Mouse (Mus musculus): ENCODE results near the gene Pax6. TPM values are rescaled to one million over a fixed set of nuclear protein-coding genes. Genes with fewer than 3 reads are reported as not detected.

Gene Pax6
- polyA plus RNA-seq, 1 experiment from 2014 or later = 0.63 TPM

- ATAC-seq (ENCODE audit: low FRiP score, low TSS enrichment) (no peak), DNase-seq (ENCODE audit: low spot score) (no peak)
- WGBS = 73% methylated on average over 5 of the region's 5 CpGs
- H3K4me2 ChIP-seq (replicated peaks; ENCODE audit: low read depth) = no peak overlapping the region
- H3K9me3 ChIP-seq (ENCODE audit: control insufficient read depth, low read length) = no peaks in the 10 kb centered on the region
- no peaks in the 10 kb centered on the region for H3K4me1 ChIP-seq (replicated peaks; ENCODE audit: control insufficient read depth, insufficient read depth)
- no peak overlapping the region for H3K9ac ChIP-seq (ENCODE audit: low read length)
- H3K27me3 ChIP-seq (ENCODE audit: control insufficient read depth, insufficient read depth, low read length) = peaks cover under 1% of the 10 kb centered on the region; the same call in 1 of the 2 replicates
- TF ChIP-seq EP300 (optimal IDR thresholded peaks at IDR 0.05) = no peak
- no peak for TF ChIP-seq CTCF (IDR thresholded peaks at IDR 0.05; ENCODE audit: low read depth)
- H3K27ac ChIP-seq (replicated peaks) = no peak overlapping the region
- no peaks in the 10 kb centered on the region for H3K36me3 ChIP-seq (ENCODE audit: control insufficient read depth, insufficient read depth, low read length)
- no peak overlapping the region for H3K4me3 ChIP-seq (ENCODE audit: low read depth, low read length)
These were observed 29.0 kb downstream of the Pax6 start for GRCm38 (mm10) chr2:105697741-105698140.

GRCm38 (mm10) chr2:105698631-105699030 is 29.9 kb downstream of the Pax6 start:
- ATAC-seq (ENCODE audit: low FRiP score, low TSS enrichment) (no peak), DNase-seq (ENCODE audit: low spot score) (no peak)
- TF ChIP-seq EP300 (optimal IDR thresholded peaks at IDR 0.05) = no peak
- no peak for TF ChIP-seq CTCF (IDR thresholded peaks at IDR 0.05; ENCODE audit: low read depth)
- H3K36me3 ChIP-seq (ENCODE audit: control insufficient read depth, insufficient read depth, low read length) = no peaks in the 10 kb centered on the region
- H3K4me2 ChIP-seq (replicated peaks; ENCODE audit: low read depth) = no peak overlapping the region
- 77% methylated on average over 2 of the region's 2 CpGs for WGBS
- no peak overlapping the region for H3K9ac ChIP-seq (ENCODE audit: low read length)
- no peak overlapping the region for H3K4me3 ChIP-seq (ENCODE audit: low read depth, low read length)
- no peaks in the 10 kb centered on the region for H3K4me1 ChIP-seq (replicated peaks; ENCODE audit: control insufficient read depth, insufficient read depth)
- H3K27me3 ChIP-seq (ENCODE audit: control insufficient read depth, insufficient read depth, low read length) = no peaks in the 10 kb centered on the region
- H3K27ac ChIP-seq (replicated peaks) = no peak overlapping the region
- no peaks in the 10 kb centered on the region for H3K9me3 ChIP-seq (ENCODE audit: control insufficient read depth, low read length)

- no peaks in the 10 kb centered on the region for H3K9me3 ChIP-seq (ENCODE audit: control insufficient read depth, low read length)
- H3K4me1 ChIP-seq (replicated peaks; ENCODE audit: control insufficient read depth, insufficient read depth) = no peaks in the 10 kb centered on the region
- DNase-seq (ENCODE audit: low spot score) (no peak), ATAC-seq (ENCODE audit: low FRiP score, low TSS enrichment) (no peak)
- no peak overlapping the region for H3K27ac ChIP-seq (replicated peaks)
- H3K27me3 ChIP-seq (ENCODE audit: control insufficient read depth, insufficient read depth, low read length) = no peaks in the 10 kb centered on the region
- no peak overlapping the region for H3K9ac ChIP-seq (ENCODE audit: low read length)
- no peak overlapping the region for H3K4me2 ChIP-seq (replicated peaks; ENCODE audit: low read depth)
- no peak for TF ChIP-seq CTCF (IDR thresholded peaks at IDR 0.05; ENCODE audit: low read depth)
- TF ChIP-seq EP300 (optimal IDR thresholded peaks at IDR 0.05) = no peak
- no peak overlapping the region for H3K4me3 ChIP-seq (ENCODE audit: low read depth, low read length)
- WGBS = 44% methylated on average over 4 of the region's 4 CpGs
- no peaks in the 10 kb centered on the region for H3K36me3 ChIP-seq (ENCODE audit: control insufficient read depth, insufficient read depth, low read length)
These were observed 33.1 kb downstream of the Pax6 start for GRCm38 (mm10) chr2:105701781-105702180.

- Histone ChIP-seq H3K4me1 (replicated peaks; ENCODE audit: control insufficient read depth, insufficient read depth) (no peaks in the 10 kb centered on the region), H3K9me3 (ENCODE audit: control insufficient read depth, low read length) (no peaks in the 10 kb centered on the region), H3K27ac (replicated peaks) (no peak overlapping the region), H3K36me3 (ENCODE audit: control insufficient read depth, insufficient read depth, low read length) (no peaks in the 10 kb centered on the region), H3K4me2 (replicated peaks; ENCODE audit: low read depth) (no peak overlapping the region), H3K4me3 (ENCODE audit: low read depth, low read length) (no peak overlapping the region), H3K27me3 (ENCODE audit: control insufficient read depth, insufficient read depth, low read length) (no peaks in the 10 kb centered on the region), H3K9ac (ENCODE audit: low read length) (no peak overlapping the region)
- ATAC-seq (ENCODE audit: low FRiP score, low TSS enrichment) (no peak), DNase-seq (ENCODE audit: low spot score) (no peak)
- TF ChIP-seq EP300 (optimal IDR thresholded peaks at IDR 0.05) (no peak), CTCF (IDR thresholded peaks at IDR 0.05; ENCODE audit: low read depth) (no peak)
- 62% methylated on average over 10 of the region's 10 CpGs for WGBS
These were observed 33.9 kb downstream of the Pax6 start for GRCm38 (mm10) chr2:105702586-105702985.

GRCm38 (mm10) chr2:105705320-105705719 is 36.6 kb downstream of the Pax6 start:
- no peaks in the 10 kb centered on the region for H3K36me3 ChIP-seq (ENCODE audit: control insufficient read depth, insufficient read depth, low read length)
- no peaks in the 10 kb centered on the region for H3K4me1 ChIP-seq (replicated peaks; ENCODE audit: control insufficient read depth, insufficient read depth)
- no peak overlapping the region for H3K4me2 ChIP-seq (replicated peaks; ENCODE audit: low read depth)
- WGBS = 56% methylated on average over 2 of the region's 2 CpGs
- no peak overlapping the region for H3K9ac ChIP-seq (ENCODE audit: low read length)
- TF ChIP-seq CTCF (IDR thresholded peaks at IDR 0.05; ENCODE audit: low read depth) (no peak), EP300 (optimal IDR thresholded peaks at IDR 0.05) (no peak)
- no peak overlapping the region for H3K4me3 ChIP-seq (ENCODE audit: low read depth, low read length)
- no peak for ATAC-seq (ENCODE audit: low FRiP score, low TSS enrichment)
- H3K9me3 ChIP-seq (ENCODE audit: control insufficient read depth, low read length) = no peaks in the 10 kb centered on the region
- no peaks in the 10 kb centered on the region for H3K27me3 ChIP-seq (ENCODE audit: control insufficient read depth, insufficient read depth, low read length)
- no peak overlapping the region for H3K27ac ChIP-seq (replicated peaks)
- DNase-seq (ENCODE audit: low spot score) = no peak

- Histone ChIP-seq H3K4me2 (replicated peaks; ENCODE audit: low read depth) (no peak overlapping the region), H3K4me1 (replicated peaks; ENCODE audit: control insufficient read depth, insufficient read depth) (no peaks in the 10 kb centered on the region), H3K27me3 (ENCODE audit: control insufficient read depth, insufficient read depth, low read length) (no peaks in the 10 kb centered on the region), H3K9ac (ENCODE audit: low read length) (no peak overlapping the region), H3K4me3 (ENCODE audit: low read depth, low read length) (no peak overlapping the region), H3K27ac (replicated peaks) (no peak overlapping the region), H3K36me3 (ENCODE audit: control insufficient read depth, insufficient read depth, low read length) (no peaks in the 10 kb centered on the region), H3K9me3 (ENCODE audit: control insufficient read depth, low read length) (no peaks in the 10 kb centered on the region)
- WGBS = 71% methylated on average over 3 of the region's 3 CpGs
- ATAC-seq (ENCODE audit: low FRiP score, low TSS enrichment) (no peak), DNase-seq (ENCODE audit: low spot score) (no peak)
- TF ChIP-seq CTCF (IDR thresholded peaks at IDR 0.05; ENCODE audit: low read depth) = no peak
- no peak for TF ChIP-seq EP300 (optimal IDR thresholded peaks at IDR 0.05)
These were observed 40.4 kb downstream of the Pax6 start for GRCm38 (mm10) chr2:105709126-105709525.
